Mouse (Mus musculus) cerebellum, adult 18-20 months (tissue): Measurements from ENCODE around the gene Nup37.
A peak's percentile ranks its signal among the peaks of the same experiment; 100 is the strongest.

Source experiments
- DNase-seq, 2 experiments: peaks; one replicate each; pipeline ENCODE4 v3.0.0; 2021

Nup37 gene

GRCm38 (mm10) chr10:88146707-88147477, at the start of gene Nup37, which contains the start of gene Parpbp:
TSS of gene Nup37 (plus strand) at chr10:88146992.
TSS of gene Parpbp (minus strand) at chr10:88146941.
- peak; percentile 82 to 86 for DNase-seq

- DNase-seq = no peak
These were observed 40.6 kb upstream of the Nup37 start for GRCm38 (mm10) chr10:88106169-88106568.

GRCm38 (mm10) chr10:88113290-88113689, 33.5 kb upstream of the Nup37 start:
- DNase-seq = no peak

GRCm38 (mm10) chr10:88119721-88120120, 27.1 kb upstream of the Nup37 start:
- DNase-seq = no peak

GRCm38 (mm10) chr10:88135630-88136029, 11.2 kb upstream of the Nup37 start:
- DNase-seq = no peak

- no peak for DNase-seq
These were observed 605 bp upstream of the Nup37 start for GRCm38 (mm10) chr10:88146187-88146586.

- DNase-seq = no peak
These were observed 3.6 kb downstream of the Nup37 start for GRCm38 (mm10) chr10:88150381-88150780.

- DNase-seq = no peak
These were observed 4.9 kb downstream of the Nup37 start for GRCm38 (mm10) chr10:88151658-88152057.

GRCm38 (mm10) chr10:88162096-88162495, 15.3 kb downstream of the Nup37 start:
- DNase-seq = no peak

- no peak for DNase-seq
These were observed 15.9 kb downstream of the Nup37 start for GRCm38 (mm10) chr10:88162676-88163075.

- DNase-seq = no peak
These were observed 19.4 kb downstream of the Nup37 start for GRCm38 (mm10) chr10:88166158-88166557.

GRCm38 (mm10) chr10:88167438-88168077, 20.8 kb downstream of the Nup37 start:
- DNase-seq = no peak

GRCm38 (mm10) chr10:88200541-88200940, 53.7 kb downstream of the Nup37 start:
- peak in 1 of 2 experiments; percentile 9 for DNase-seq

- DNase-seq = peak; percentile 91 to 94
These were observed 54.3 kb downstream of the Nup37 start, which contains the start of gene Washc3 for GRCm38 (mm10) chr10:88200951-88201638. TSS of gene Washc3 (plus strand) at chr10:88201093.

GRCm38 (mm10) chr10:88201650-88202049, 54.9 kb downstream of the Nup37 start:
- DNase-seq = peak; percentile 3 to 13

- DNase-seq = no peak
These were observed 55.8 kb downstream of the Nup37 start for GRCm38 (mm10) chr10:88202581-88202980.

- DNase-seq = no peak
These were observed 56.4 kb downstream of the Nup37 start for GRCm38 (mm10) chr10:88203236-88203635.

GRCm38 (mm10) chr10:88212644-88213043, 65.9 kb downstream of the Nup37 start:
- DNase-seq = no peak

- DNase-seq = no peak
These were observed 68.2 kb downstream of the Nup37 start for GRCm38 (mm10) chr10:88214800-88215514.

- no peak for DNase-seq
These were observed 71.4 kb downstream of the Nup37 start for GRCm38 (mm10) chr10:88218161-88218560.

- no peak for DNase-seq
These were observed 74.9 kb downstream of the Nup37 start for GRCm38 (mm10) chr10:88221718-88222117.

- no peak for DNase-seq
These were observed 78.6 kb downstream of the Nup37 start for GRCm38 (mm10) chr10:88225421-88225820.

GRCm38 (mm10) chr10:88227962-88228361, 81.2 kb downstream of the Nup37 start:
- no peak for DNase-seq
